Mouse (Mus musculus) lung, adult 2 months (tissue): ENCODE data around the gene Apoc2.
A peak's percentile ranks its signal among the peaks of the same experiment; 100 is the strongest.

Source experiments
- CTCF ChIP-seq: fragments of 200-500 bp; IDR thresholded peaks from 2 replicates; pipeline ENCODE4 v1.5.1; 2011; ENCODE audit warnings: mild to moderate bottlenecking, low read length, control low read depth; ENCODE audit not compliant: insufficient read depth
- POLR2A ChIP-seq: fragments of 200-500 bp; IDR thresholded peaks from 2 replicates; pipeline ENCODE4 v1.6.1; 2011; ENCODE audit warnings: low read depth, mild to moderate bottlenecking, control low read depth, low read length, borderline replicate concordance; ENCODE audit errors: extremely low read depth

GRCm38 (mm10) chr7:19701069-19701761 is 23.5 kb upstream of the Apoc2 start:
- TF ChIP-seq POLR2A: no peak
- TF ChIP-seq CTCF: peak; percentile 70
